Mouse (Mus musculus): Measurements from ENCODE around the gene Ccnd3.

- TF ChIP-seq MYC (IDR thresholded peaks at IDR 0.05; ENCODE audit: low read depth, low read length) = no peak
- no peak for TF ChIP-seq CTCF (IDR thresholded peaks at IDR 0.05 in 2 of 3, conservative IDR thresholded peaks at IDR 0.05 in 1 of 3; ENCODE audit: control insufficient read depth in 1 of 3, insufficient read depth in 1 of 3, low read depth in 2 of 3, low read length in 3 of 3, poor library complexity in 1 of 3, severe bottlenecking in 1 of 3)
- no peak for TF ChIP-seq TAL1 (IDR thresholded peaks at IDR 0.05; ENCODE audit: low read length)
- TF ChIP-seq RAD21 (IDR thresholded peaks at IDR 0.05; ENCODE audit: low read depth, low read length) = no peak
- TF ChIP-seq MAFK (IDR thresholded peaks at IDR 0.05; ENCODE audit: borderline replicate concordance, low read depth, low read length) = no peak
- TF ChIP-seq POLR2AphosphoS2 (IDR thresholded peaks at IDR 0.05; ENCODE audit: low read length) = no peak
- no peak for TF ChIP-seq ZKSCAN1 (IDR thresholded peaks at IDR 0.05; ENCODE audit: low read depth, low read length)
- no peak for TF ChIP-seq NELFE (IDR thresholded peaks at IDR 0.05; ENCODE audit: low read depth, low read length)
- TF ChIP-seq POLR2A (IDR thresholded peaks at IDR 0.05; ENCODE audit: control insufficient read depth in 1 of 2, insufficient read depth in 1 of 2, low read depth in 1 of 2, low read length in 2 of 2, poor library complexity in 1 of 2) = no peak
- no peak for TF ChIP-seq CHD1 (IDR thresholded peaks at IDR 0.05; ENCODE audit: low read depth, low read length)
- TF ChIP-seq ZC3H11A (IDR thresholded peaks at IDR 0.05; ENCODE audit: low read depth, low read length) = no peak
- TF ChIP-seq USF1 (IDR thresholded peaks at IDR 0.05; ENCODE audit: low read depth, low read length) = no peak
- TF ChIP-seq MEF2A (IDR thresholded peaks at IDR 0.05; ENCODE audit: extremely low read depth, insufficient replicate concordance, low read depth, low read length, poor library complexity, severe bottlenecking) = no peak
- no peak for TF ChIP-seq BHLHE40 (IDR thresholded peaks at IDR 0.05; ENCODE audit: borderline replicate concordance, low read depth, low read length)
Observed at GRCm38 (mm10) chr17:47470686-47471085, 34.2 kb upstream of the Ccnd3 start.

Measured in MEL (cell line).